Mouse (Mus musculus): ENCODE measurements around the gene Arhgap8. TPM values are rescaled to one million over a fixed set of nuclear protein-coding genes. Genes with fewer than 3 reads are reported as not detected.

Arhgap8 gene
- polyA plus RNA-seq (2015; fragmentation: Nextera tagmentation; extraction: Ambion mirVana) = 21.1 and 25.5 TPM in 2 replicates

- no peaks in the 10 kb centered on the region for H3K9me3 ChIP-seq
- H3K9ac ChIP-seq = peak within 1 kb of the TSS; percentile 47
- peak within 1 kb of the TSS; percentile 78 for H3K4me2 ChIP-seq
- H3K27me3 ChIP-seq = no peaks in the 10 kb centered on the region
- no peaks in the 10 kb centered on the region for H3K36me3 ChIP-seq
- peak; percentile 73 for ATAC-seq (ENCODE audit: borderline replicate concordance, extremely low read depth, low FRiP score, low TSS enrichment)
- peaks cover 25% of the 10 kb centered on the region for H3K4me1 ChIP-seq
- under 1% methylated on average over 24 of the region's 24 CpGs for WGBS
- peak within 1 kb of the TSS; percentile 75 for H3K27ac ChIP-seq
- peak within 1 kb of the TSS; percentile 48 for H3K4me3 ChIP-seq
These were observed at the start of gene Arhgap8 for GRCm38 (mm10) chr15:84719791-84720190. Gene Arhgap8, plus strand, starts transcription at chr15:84720052.

DNA sequence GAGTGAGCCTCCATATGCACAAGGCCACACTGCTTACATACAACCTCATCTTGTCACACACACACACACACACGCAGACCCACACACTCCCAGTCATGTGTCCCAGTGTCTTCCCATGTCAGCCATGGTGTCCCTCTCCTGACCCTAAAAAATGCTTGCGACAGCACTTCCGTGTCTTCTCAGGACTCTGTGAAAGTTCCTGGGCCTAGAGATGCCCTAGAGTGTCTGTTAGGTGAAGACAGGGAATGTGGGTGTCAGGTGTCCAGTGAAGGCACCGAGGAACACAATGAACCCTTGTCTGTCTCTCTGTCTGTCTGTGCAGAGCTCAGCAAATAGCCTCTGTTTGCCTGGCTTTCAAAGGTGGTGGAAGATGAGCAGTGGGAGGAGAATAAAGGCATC lies 49.2 kb upstream of the Arhgap8 start:
- H3K4me3 ChIP-seq = no peak overlapping the region
- no peak overlapping the region for H3K4me2 ChIP-seq
- WGBS = 61% methylated on average over 4 of the region's 4 CpGs
- H3K27ac ChIP-seq = no peak overlapping the region
- H3K4me1 ChIP-seq = peaks cover 13% of the 10 kb centered on the region; the same call in 1 of the 2 replicates
- no peaks in the 10 kb centered on the region for H3K9me3 ChIP-seq
- H3K27me3 ChIP-seq = no peaks in the 10 kb centered on the region
- H3K36me3 ChIP-seq = no peaks in the 10 kb centered on the region
- ATAC-seq (ENCODE audit: borderline replicate concordance, extremely low read depth, low FRiP score, low TSS enrichment) = no peak
- H3K9ac ChIP-seq = no peak overlapping the region

DNA sequence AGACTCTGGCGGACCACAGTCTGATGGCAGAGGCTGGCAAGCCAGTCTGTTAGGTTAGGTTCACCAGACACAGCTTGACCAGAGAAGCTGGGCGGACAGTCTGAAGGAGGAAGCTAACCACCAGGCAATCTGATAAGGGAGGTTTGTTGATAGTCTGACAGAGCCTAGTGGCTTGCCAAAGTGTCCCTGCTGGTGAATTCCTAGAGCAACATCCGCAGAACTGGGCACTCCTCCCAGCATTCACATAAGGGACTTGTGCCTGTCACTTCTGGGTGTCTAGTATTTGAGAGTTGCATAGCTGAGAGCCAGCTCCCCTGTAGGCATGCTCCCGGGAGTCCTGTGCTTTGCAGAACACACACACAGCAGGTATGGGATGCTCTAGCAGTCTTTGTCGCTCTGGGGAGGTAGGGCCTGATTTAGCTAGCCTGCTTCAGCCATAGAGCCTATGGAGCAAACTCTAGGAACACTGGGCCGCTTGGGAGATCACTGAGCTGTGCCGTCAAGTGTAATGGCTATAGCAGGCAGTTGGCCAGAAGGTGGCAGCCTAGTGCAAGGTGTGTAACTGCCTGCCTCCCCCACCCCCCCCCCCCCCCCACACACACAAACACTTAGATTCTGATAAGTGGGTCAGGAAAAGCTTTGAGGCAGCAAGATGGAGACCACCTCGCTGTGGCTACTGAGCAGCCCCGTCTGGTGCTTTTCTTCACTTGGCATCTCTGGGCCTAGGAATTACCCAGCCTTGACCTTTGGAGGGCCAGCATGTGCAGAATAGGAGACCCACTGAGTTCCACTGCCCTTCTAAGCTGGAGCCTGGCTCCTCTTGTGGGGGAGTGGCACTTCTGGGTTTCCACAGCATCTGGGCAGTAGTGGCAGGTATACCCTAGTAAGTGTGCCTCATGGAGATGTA lies 48.2 kb upstream of the Arhgap8 start:
- Histone ChIP-seq H3K4me2 (no peak overlapping the region), H3K9ac (no peak overlapping the region), H3K4me3 (no peak overlapping the region), H3K4me1 (peaks cover 13% of the 10 kb centered on the region; the same call in 1 of the 2 replicates), H3K27ac (no peak overlapping the region), H3K9me3 (no peaks in the 10 kb centered on the region), H3K27me3 (no peaks in the 10 kb centered on the region), H3K36me3 (no peaks in the 10 kb centered on the region)
- 35% methylated on average over 9 of the region's 9 CpGs for WGBS
- ATAC-seq (ENCODE audit: borderline replicate concordance, extremely low read depth, low FRiP score, low TSS enrichment) = peak; percentile 24; the same call in 1 of the 2 replicates

- no peaks in the 10 kb centered on the region for H3K27me3 ChIP-seq
- ATAC-seq (ENCODE audit: borderline replicate concordance, extremely low read depth, low FRiP score, low TSS enrichment) = peak; percentile 46; the same call in 1 of the 2 replicates
- 66% methylated on average over 4 of the region's 4 CpGs for WGBS
These were observed 47.6 kb upstream of the Arhgap8 start for GRCm38 (mm10) chr15:84672308-84672615.

DNA sequence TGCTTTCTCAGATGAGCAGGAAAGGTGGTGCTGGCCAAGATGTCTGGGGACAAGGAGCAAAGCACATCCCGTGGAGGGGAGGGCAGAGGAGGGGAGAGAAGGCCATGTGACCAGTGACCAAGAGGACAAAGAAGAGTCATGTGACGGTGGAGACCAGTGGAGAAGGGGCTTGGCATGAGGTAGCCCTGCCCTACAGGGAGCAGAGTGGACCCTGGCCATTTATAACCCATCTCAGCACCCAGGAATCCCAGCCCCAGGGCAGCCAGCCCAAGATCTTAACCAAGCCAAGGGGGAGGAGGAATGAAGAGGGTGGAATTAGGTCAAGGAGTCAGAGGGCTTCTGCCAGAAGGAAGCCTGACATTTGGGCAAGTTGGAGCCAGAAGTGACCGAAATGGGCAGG lies 47.2 kb upstream of the Arhgap8 start:
- Histone ChIP-seq H3K4me1 (peaks cover 13% of the 10 kb centered on the region; the same call in 1 of the 2 replicates), H3K27ac (no peak overlapping the region), H3K4me2 (no peak overlapping the region), H3K36me3 (no peaks in the 10 kb centered on the region), H3K4me3 (no peak overlapping the region), H3K9ac (no peak overlapping the region), H3K9me3 (no peaks in the 10 kb centered on the region), H3K27me3 (no peaks in the 10 kb centered on the region)
- WGBS = 69% methylated on average over 3 of the region's 3 CpGs
- no peak for ATAC-seq (ENCODE audit: borderline replicate concordance, extremely low read depth, low FRiP score, low TSS enrichment)

More at GRCm38 (mm10) chr15:84672308-84672615, 47.6 kb upstream of the Arhgap8 start:
- H3K9me3 ChIP-seq = no peaks in the 10 kb centered on the region
- no peak overlapping the region for H3K27ac ChIP-seq
- peaks cover 13% of the 10 kb centered on the region; the same call in 1 of the 2 replicates for H3K4me1 ChIP-seq
- H3K9ac ChIP-seq = no peak overlapping the region
- H3K36me3 ChIP-seq = no peaks in the 10 kb centered on the region
- H3K4me2 ChIP-seq = no peak overlapping the region
- H3K4me3 ChIP-seq = no peak overlapping the region

- H3K4me2 ChIP-seq = no peak overlapping the region
- peaks cover 13% of the 10 kb centered on the region; the same call in 1 of the 2 replicates for H3K4me1 ChIP-seq
- H3K36me3 ChIP-seq = no peaks in the 10 kb centered on the region
- H3K4me3 ChIP-seq = no peak overlapping the region
- H3K27ac ChIP-seq = no peak overlapping the region
- H3K9me3 ChIP-seq = no peaks in the 10 kb centered on the region
- H3K27me3 ChIP-seq = no peaks in the 10 kb centered on the region
- WGBS = 78% methylated on average over 11 of the region's 11 CpGs
- H3K9ac ChIP-seq = no peak overlapping the region
- ATAC-seq (ENCODE audit: borderline replicate concordance, extremely low read depth, low FRiP score, low TSS enrichment) = no peak
These were observed 45.4 kb upstream of the Arhgap8 start for GRCm38 (mm10) chr15:84674329-84675067.

DNA sequence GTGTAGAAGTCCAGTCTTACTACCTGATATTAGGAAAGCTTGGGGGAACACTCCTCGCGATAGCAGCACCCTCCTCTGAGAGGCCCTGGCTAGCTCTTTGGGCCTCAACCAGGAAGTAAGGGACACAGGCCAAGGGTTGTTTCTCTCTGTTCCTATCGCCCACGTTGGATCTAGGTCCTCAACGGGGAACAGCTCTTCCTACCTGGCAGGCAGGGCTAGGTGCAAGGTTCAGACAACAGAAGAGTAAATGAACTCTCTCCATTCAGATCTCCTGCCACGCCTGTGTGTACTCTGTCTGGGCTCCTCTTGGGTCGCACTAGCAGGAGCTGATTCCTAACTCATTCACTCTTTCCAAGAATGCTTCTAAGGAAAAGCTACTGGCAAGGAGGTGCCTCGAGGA lies 44.5 kb upstream of the Arhgap8 start:
- H3K4me3 ChIP-seq = no peak overlapping the region
- H3K27ac ChIP-seq = no peak overlapping the region
- no peaks in the 10 kb centered on the region for H3K9me3 ChIP-seq
- ATAC-seq (ENCODE audit: borderline replicate concordance, extremely low read depth, low FRiP score, low TSS enrichment) = no peak
- no peak overlapping the region for H3K9ac ChIP-seq
- no peaks in the 10 kb centered on the region for H3K27me3 ChIP-seq
- H3K4me2 ChIP-seq = no peak overlapping the region
- peaks cover 15% of the 10 kb centered on the region for H3K4me1 ChIP-seq
- 52% methylated on average over 8 of the region's 8 CpGs for WGBS
- no peaks in the 10 kb centered on the region for H3K36me3 ChIP-seq

GRCm38 (mm10) chr15:84677943-84678342 lies 41.9 kb upstream of the Arhgap8 start:
- H3K4me2 ChIP-seq = no peak overlapping the region
- no peaks in the 10 kb centered on the region for H3K9me3 ChIP-seq
- H3K27me3 ChIP-seq = no peaks in the 10 kb centered on the region
- WGBS = 61% methylated on average over 11 of the region's 11 CpGs
- H3K9ac ChIP-seq = no peak overlapping the region
- H3K4me3 ChIP-seq = no peak overlapping the region
- no peaks in the 10 kb centered on the region for H3K36me3 ChIP-seq
- H3K4me1 ChIP-seq = peaks cover 27% of the 10 kb centered on the region
- no peak overlapping the region for H3K27ac ChIP-seq
- no peak for ATAC-seq (ENCODE audit: borderline replicate concordance, extremely low read depth, low FRiP score, low TSS enrichment)

DNA sequence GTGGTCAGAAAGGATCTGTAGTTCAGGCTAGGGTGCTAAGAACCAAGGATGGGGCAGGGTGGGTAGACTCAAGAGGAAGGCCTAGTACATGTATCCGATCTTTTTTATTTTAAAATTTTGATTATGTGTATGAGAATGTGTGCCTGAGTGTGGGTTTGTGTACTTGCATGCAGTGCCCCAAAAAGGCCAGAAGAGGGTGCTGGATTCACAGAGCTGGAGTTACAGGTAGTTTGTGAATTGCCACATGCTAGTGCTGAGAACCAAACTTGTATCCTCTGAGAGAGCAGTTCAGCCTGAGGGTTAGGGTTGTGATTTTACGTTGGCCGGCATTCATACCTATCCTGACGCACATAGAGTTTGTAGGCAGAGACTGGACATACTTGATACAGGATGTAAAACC lies 40.8 kb upstream of the Arhgap8 start:
- no peak for ATAC-seq (ENCODE audit: borderline replicate concordance, extremely low read depth, low FRiP score, low TSS enrichment)
- H3K27me3 ChIP-seq = no peaks in the 10 kb centered on the region
- H3K9me3 ChIP-seq = no peaks in the 10 kb centered on the region
- H3K9ac ChIP-seq = no peak overlapping the region
- no peak overlapping the region for H3K4me3 ChIP-seq
- H3K4me2 ChIP-seq = no peak overlapping the region
- 92% methylated on average over 4 of the region's 4 CpGs for WGBS
- no peaks in the 10 kb centered on the region for H3K36me3 ChIP-seq
- no peak overlapping the region for H3K27ac ChIP-seq
- peaks cover 35% of the 10 kb centered on the region for H3K4me1 ChIP-seq

DNA sequence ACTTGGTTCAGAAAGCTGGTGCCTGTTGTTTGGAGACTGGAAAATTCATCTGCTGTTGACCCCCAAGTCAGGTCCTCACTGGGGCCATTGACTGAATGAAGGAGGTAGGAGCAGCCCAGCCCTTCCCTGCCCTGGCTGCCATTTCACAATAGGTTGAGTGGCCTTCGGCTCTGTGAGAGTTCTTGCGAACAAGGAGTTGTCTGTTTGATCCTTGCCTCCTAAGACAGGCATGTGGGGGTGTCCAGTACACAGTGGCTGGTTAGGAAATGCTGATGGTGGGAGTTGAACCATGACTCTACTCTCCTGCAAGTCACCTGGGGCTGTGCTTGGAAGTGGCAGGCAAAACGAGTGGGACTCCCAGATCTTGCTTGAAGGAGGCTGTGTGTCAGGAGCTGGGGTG lies 40.1 kb upstream of the Arhgap8 start:
- Histone ChIP-seq H3K4me1 (peaks cover 35% of the 10 kb centered on the region), H3K4me3 (no peak overlapping the region), H3K27ac (no peak overlapping the region), H3K4me2 (no peak overlapping the region), H3K9ac (no peak overlapping the region), H3K36me3 (no peaks in the 10 kb centered on the region), H3K27me3 (no peaks in the 10 kb centered on the region), H3K9me3 (no peaks in the 10 kb centered on the region)
- no peak for ATAC-seq (ENCODE audit: borderline replicate concordance, extremely low read depth, low FRiP score, low TSS enrichment)
- 60% methylated on average over 3 of the region's 3 CpGs for WGBS

DNA sequence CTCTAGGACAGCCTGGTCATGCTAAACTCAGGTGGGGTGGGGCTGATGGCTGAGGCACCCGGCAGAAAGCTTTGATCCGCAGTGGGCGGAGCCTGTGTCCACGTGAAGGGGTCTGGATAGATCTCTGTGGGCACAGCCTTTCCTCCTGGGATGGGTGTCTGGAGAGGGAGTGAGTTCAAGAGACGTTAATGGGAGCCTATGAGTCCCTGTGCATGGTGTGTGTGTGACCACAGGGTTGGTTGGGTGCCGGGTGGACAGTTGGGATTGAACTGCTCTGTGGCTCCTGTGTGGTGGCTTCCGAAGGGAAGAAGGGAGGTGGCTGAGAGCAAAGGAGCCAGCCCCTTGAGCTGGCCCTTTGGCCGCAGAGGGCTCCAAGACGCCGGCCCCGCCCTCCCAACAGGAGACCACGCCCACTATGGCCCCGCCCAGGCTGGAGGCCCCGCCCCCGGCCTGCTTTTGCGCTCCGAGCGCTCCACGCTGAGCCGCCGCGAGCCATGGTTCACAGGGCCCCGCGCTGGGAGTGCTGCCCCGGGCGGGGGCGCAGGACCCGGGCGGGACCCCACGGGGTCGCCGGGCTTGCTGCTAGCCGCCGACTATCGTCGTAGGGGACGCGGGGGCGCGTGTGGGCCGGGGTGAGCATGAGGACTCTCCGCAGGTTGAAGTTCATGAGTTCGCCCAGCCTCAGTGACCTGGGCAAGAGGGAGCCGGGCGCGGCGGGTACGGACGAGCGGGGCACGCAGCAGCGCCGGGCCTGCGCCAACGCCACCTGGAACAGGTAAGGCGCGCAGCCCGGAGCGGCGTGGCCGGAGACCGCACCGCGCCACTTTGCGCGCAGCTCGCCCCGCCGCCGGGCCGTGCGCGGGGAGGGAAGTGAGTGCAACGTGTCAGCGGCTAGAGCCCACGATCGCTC lies 39.1 kb upstream of the Arhgap8 start:
- Histone ChIP-seq H3K27me3 (no peaks in the 10 kb centered on the region), H3K27ac (peak overlapping the region; percentile 84), H3K4me1 (peaks cover 33% of the 10 kb centered on the region), H3K4me2 (peak overlapping the region; percentile 94), H3K4me3 (peak overlapping the region; percentile 86), H3K36me3 (no peaks in the 10 kb centered on the region), H3K9me3 (no peaks in the 10 kb centered on the region), H3K9ac (peak overlapping the region; percentile 82)
- WGBS = under 1% methylated on average over 76 of the region's 77 CpGs
- peak; percentile 75 for ATAC-seq (ENCODE audit: borderline replicate concordance, extremely low read depth, low FRiP score, low TSS enrichment)
